Mouse (Mus musculus): Measurements from ENCODE around the gene Nckap5. TPM values are rescaled to one million over a fixed set of nuclear protein-coding genes. Genes with fewer than 3 reads are reported as not detected.

Nckap5 gene
- 1 to 10 TPM; 1.3 to 3.0 TPM for polyA plus RNA-seq (2017; shearing (Covaris generic))

DNA sequence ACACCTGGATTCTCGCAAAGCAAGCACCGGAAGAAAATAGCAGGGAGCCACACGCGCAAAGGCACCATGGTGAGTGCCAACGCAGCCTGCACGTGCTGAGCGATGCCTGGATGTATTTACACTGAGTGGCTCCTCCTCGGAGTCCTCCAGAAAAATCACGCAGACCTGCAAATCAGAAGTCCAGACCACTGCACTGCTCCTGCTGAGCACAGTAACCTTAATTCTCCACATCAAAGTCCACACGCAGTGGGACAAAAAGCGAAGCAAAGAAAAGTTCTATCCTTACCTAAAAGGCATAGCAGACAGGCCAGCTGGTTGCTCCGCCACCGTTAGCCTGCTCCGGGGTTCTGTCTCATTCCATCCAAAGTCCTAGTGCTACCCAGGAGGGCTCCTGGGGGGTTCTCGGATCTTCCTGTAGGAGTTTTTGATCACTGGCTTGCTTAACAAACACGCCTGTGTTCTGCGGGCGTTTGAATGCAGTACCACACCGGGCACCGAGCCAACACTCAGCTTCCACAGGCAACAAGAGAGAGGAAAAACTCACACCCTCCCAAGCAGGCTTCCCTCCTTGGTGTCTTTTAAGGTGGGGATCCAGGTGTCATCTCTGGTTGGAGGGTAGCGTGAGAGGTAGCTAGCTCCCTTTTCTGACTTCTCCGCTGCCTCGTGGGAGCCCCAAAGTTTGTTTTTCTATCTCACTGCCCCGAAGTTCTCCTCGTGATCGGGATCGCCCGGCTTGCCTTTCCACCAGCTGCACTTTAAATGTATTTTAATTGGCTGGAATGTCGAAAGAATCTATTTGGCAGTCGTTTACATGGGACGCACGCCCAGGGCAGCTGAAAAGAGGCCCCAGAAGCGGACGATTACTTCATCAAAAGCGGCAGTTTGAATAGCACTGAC lies at the start of gene Nckap5:
Gene Nckap5 (minus strand): TSS at position 769 of the 897 bp plus-strand sequence.

DNA sequence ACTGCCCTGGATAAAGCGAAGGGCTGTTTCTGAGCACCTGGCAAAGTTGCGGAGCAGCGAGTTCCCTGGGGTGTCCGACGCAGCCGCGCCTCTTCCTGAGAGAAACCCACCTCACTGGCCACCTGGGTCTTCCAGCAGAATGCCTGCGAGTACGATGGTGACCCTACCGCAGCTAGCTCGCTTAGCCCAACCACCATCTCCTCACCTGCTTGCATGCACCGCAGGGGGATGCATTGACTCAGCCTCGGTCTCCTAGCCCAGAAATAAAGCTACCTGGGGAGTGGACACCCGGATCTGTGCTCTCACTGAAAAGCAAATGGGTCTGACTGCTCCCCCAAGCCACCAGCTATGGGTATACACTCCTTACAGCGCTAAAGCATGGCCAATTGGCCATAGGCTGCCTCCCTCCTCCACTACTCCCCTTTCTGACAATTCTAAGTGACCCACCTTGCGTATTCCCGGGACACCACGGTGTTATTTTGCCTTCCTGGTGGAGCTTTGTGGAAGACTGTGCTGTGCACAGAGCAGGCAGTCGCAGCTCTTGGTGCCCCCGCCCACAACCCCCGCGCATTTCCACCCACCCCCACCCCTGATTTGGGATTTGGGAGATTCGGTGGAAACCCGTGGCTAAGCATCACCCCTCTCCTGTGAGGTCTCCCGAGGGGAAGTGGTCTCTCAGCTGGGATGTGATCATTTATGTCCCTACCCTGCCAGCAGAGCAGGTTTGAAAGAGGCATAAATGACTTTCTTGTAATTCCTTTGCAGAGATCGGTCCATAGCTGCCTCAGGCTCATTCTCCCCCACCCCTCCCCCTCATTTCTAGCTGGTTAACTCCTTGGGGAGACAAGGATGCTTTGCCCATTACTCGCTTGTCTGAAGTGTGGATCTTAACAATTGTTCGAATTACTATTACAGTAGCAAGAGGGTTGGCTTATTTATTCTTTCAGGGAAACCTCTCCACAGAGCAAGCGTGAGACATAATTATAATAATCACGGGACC lies 917.7 kb downstream of the Nckap5 start, which contains the start of gene Lypd1:
Gene Lypd1 (minus strand): TSS at position 501 of the 1,000 bp plus-strand sequence.

